Mouse (Mus musculus) heart, adult 2 months (tissue): ENCODE results near the gene Pax9.

Experiments used
- CTCF ChIP-seq: fragments of 200-600 bp; IDR thresholded peaks from 2 replicates; pipeline ENCODE4 v1.8.1; 2022; ENCODE audit warnings: antibody characterized with exemption, mild to moderate bottlenecking, moderate library complexity
- EP300 ChIP-seq: fragments of 200-500 bp; IDR thresholded peaks from 2 replicates; pipeline ENCODE4 v1.6.1; 2011; ENCODE audit warnings: low read depth, low read length, control low read depth; ENCODE audit not compliant: insufficient read depth
- POLR2A ChIP-seq: fragments of 200-500 bp; IDR thresholded peaks from 2 replicates; pipeline ENCODE4 v1.6.1; 2011; ENCODE audit warnings: mild to moderate bottlenecking, low read depth, low read length, control low read depth; ENCODE audit not compliant: insufficient read depth

GRCm38 (mm10) chr12:56688920-56689319 lies 2.6 kb upstream of the Pax9 start:
- TF ChIP-seq EP300 (no peak), CTCF (no peak), POLR2A (no peak)
